Mouse (Mus musculus): ENCODE data around the gene Gm20388. TPM values are rescaled to one million over a fixed set of nuclear protein-coding genes. Genes with fewer than 3 reads are reported as not detected.

Gm20388 gene
- polyA plus RNA-seq, 1 experiment from 2014 or later, result not detected

- H3K27ac ChIP-seq (ENCODE audit: low read depth, low read length), result no peak overlapping the region
- no peak for ATAC-seq
- peaks cover 3% of the 10 kb centered on the region; the same call in 1 of the 2 replicates for H3K4me1 ChIP-seq (replicated peaks; ENCODE audit: control insufficient read depth, insufficient read depth, low read length)
These were observed 640.5 kb downstream of the Gm20388 start for GRCm38 (mm10) chr8:120550937-120551676.

GRCm38 (mm10) chr8:120551677-120551980 lies 641.0 kb downstream of the Gm20388 start:
- Histone ChIP-seq H3K4me3 (ENCODE audit: low read depth, low read length) (no peak overlapping the region), H3K9ac (ENCODE audit: low read depth, low read length) (no peak overlapping the region), H3K9me3 (ENCODE audit: control insufficient read depth) (no peaks in the 10 kb centered on the region), H3K27ac (ENCODE audit: low read depth, low read length) (no peak overlapping the region), H3K27me3 (replicated peaks; ENCODE audit: control insufficient read depth, insufficient read depth, low read length) (no peaks in the 10 kb centered on the region), H3K36me3 (ENCODE audit: control insufficient read depth, insufficient read depth) (peaks cover 7% of the 10 kb centered on the region), H3K4me1 (replicated peaks; ENCODE audit: control insufficient read depth, insufficient read depth, low read length) (peaks cover 3% of the 10 kb centered on the region; the same call in 1 of the 2 replicates), H3K4me2 (replicated peaks; ENCODE audit: low read depth) (no peak overlapping the region)
- WGBS, result 82% methylated on average over 3 of the region's 3 CpGs
- TF ChIP-seq CTCF (IDR thresholded peaks at IDR 0.05; ENCODE audit: low read depth), result no peak
- no peak for ATAC-seq

More at GRCm38 (mm10) chr8:120550937-120551676, 640.5 kb downstream of the Gm20388 start:
- Histone ChIP-seq H3K27me3 (replicated peaks; ENCODE audit: control insufficient read depth, insufficient read depth, low read length) (no peaks in the 10 kb centered on the region), H3K9me3 (ENCODE audit: control insufficient read depth) (no peaks in the 10 kb centered on the region), H3K36me3 (ENCODE audit: control insufficient read depth, insufficient read depth) (peaks cover 7% of the 10 kb centered on the region), H3K4me3 (ENCODE audit: low read depth, low read length) (no peak overlapping the region), H3K9ac (ENCODE audit: low read depth, low read length) (no peak overlapping the region), H3K4me2 (replicated peaks; ENCODE audit: low read depth) (no peak overlapping the region)
- no peak for TF ChIP-seq CTCF (IDR thresholded peaks at IDR 0.05; ENCODE audit: low read depth)
- 76% methylated on average over 11 of the region's 11 CpGs for WGBS

GRCm38 (mm10) chr8:120552509-120552908 lies 641.9 kb downstream of the Gm20388 start:
- no peak for TF ChIP-seq CTCF (IDR thresholded peaks at IDR 0.05; ENCODE audit: low read depth)
- H3K27me3 ChIP-seq (replicated peaks; ENCODE audit: control insufficient read depth, insufficient read depth, low read length), result no peaks in the 10 kb centered on the region
- ATAC-seq, result no peak
- 88% methylated on average over 11 of the region's 11 CpGs for WGBS
- no peak overlapping the region for H3K4me2 ChIP-seq (replicated peaks; ENCODE audit: low read depth)
- peaks cover 7% of the 10 kb centered on the region for H3K36me3 ChIP-seq (ENCODE audit: control insufficient read depth, insufficient read depth)
- no peak overlapping the region for H3K27ac ChIP-seq (ENCODE audit: low read depth, low read length)
- H3K9me3 ChIP-seq (ENCODE audit: control insufficient read depth), result no peaks in the 10 kb centered on the region
- H3K9ac ChIP-seq (ENCODE audit: low read depth, low read length), result no peak overlapping the region
- no peak overlapping the region for H3K4me3 ChIP-seq (ENCODE audit: low read depth, low read length)
- peaks cover 3% of the 10 kb centered on the region; the same call in 1 of the 2 replicates for H3K4me1 ChIP-seq (replicated peaks; ENCODE audit: control insufficient read depth, insufficient read depth, low read length)

GRCm38 (mm10) chr8:120553441-120554123 lies 642.9 kb downstream of the Gm20388 start:
- no peaks in the 10 kb centered on the region for H3K27me3 ChIP-seq (replicated peaks; ENCODE audit: control insufficient read depth, insufficient read depth, low read length)
- H3K9me3 ChIP-seq (ENCODE audit: control insufficient read depth), result no peaks in the 10 kb centered on the region
- peak; percentile 24; the same call in 1 of the 2 replicates for TF ChIP-seq CTCF (IDR thresholded peaks at IDR 0.05; ENCODE audit: low read depth)
- WGBS, result 90% methylated on average over 24 of the region's 24 CpGs
- no peak overlapping the region for H3K4me2 ChIP-seq (replicated peaks; ENCODE audit: low read depth)
- H3K4me3 ChIP-seq (ENCODE audit: low read depth, low read length), result no peak overlapping the region
- H3K4me1 ChIP-seq (replicated peaks; ENCODE audit: control insufficient read depth, insufficient read depth, low read length), result peaks cover 3% of the 10 kb centered on the region; the same call in 1 of the 2 replicates
- H3K27ac ChIP-seq (ENCODE audit: low read depth, low read length), result no peak overlapping the region
- ATAC-seq, result no peak
- H3K36me3 ChIP-seq (ENCODE audit: control insufficient read depth, insufficient read depth), result peaks cover 14% of the 10 kb centered on the region
- no peak overlapping the region for H3K9ac ChIP-seq (ENCODE audit: low read depth, low read length)

- no peaks in the 10 kb centered on the region for H3K9me3 ChIP-seq (ENCODE audit: control insufficient read depth)
- H3K27me3 ChIP-seq (replicated peaks; ENCODE audit: control insufficient read depth, insufficient read depth, low read length), result no peaks in the 10 kb centered on the region
- no peak overlapping the region for H3K4me2 ChIP-seq (replicated peaks; ENCODE audit: low read depth)
- no peak overlapping the region for H3K27ac ChIP-seq (ENCODE audit: low read depth, low read length)
- no peak for TF ChIP-seq CTCF (IDR thresholded peaks at IDR 0.05; ENCODE audit: low read depth)
- 89% methylated on average over 18 of the region's 18 CpGs for WGBS
- H3K4me3 ChIP-seq (ENCODE audit: low read depth, low read length), result no peak overlapping the region
- 0 out of 2 replicates have a peak, but pooled peaks cover 3% of the 10 kb centered on the region for H3K4me1 ChIP-seq (replicated peaks; ENCODE audit: control insufficient read depth, insufficient read depth, low read length)
- H3K9ac ChIP-seq (ENCODE audit: low read depth, low read length), result no peak overlapping the region
- peaks cover 21% of the 10 kb centered on the region for H3K36me3 ChIP-seq (ENCODE audit: control insufficient read depth, insufficient read depth)
- ATAC-seq, result no peak
These were observed 643.9 kb downstream of the Gm20388 start for GRCm38 (mm10) chr8:120554466-120555039.

GRCm38 (mm10) chr8:120556198-120556892 lies 645.7 kb downstream of the Gm20388 start:
- H3K36me3 ChIP-seq (ENCODE audit: control insufficient read depth, insufficient read depth), result peaks cover 29% of the 10 kb centered on the region
- no peak overlapping the region for H3K4me3 ChIP-seq (ENCODE audit: low read depth, low read length)
- H3K27me3 ChIP-seq (replicated peaks; ENCODE audit: control insufficient read depth, insufficient read depth, low read length), result no peaks in the 10 kb centered on the region
- H3K4me2 ChIP-seq (replicated peaks; ENCODE audit: low read depth), result no peak overlapping the region
- no peaks in the 10 kb centered on the region for H3K9me3 ChIP-seq (ENCODE audit: control insufficient read depth)
- no peak overlapping the region for H3K27ac ChIP-seq (ENCODE audit: low read depth, low read length)
- H3K4me1 ChIP-seq (replicated peaks; ENCODE audit: control insufficient read depth, insufficient read depth, low read length), result 0 out of 2 replicates have a peak, but pooled peaks cover 3% of the 10 kb centered on the region
- 0 out of 2 replicates have a peak overlapping the region, but pooled peaks have one; percentile 7 for H3K9ac ChIP-seq (ENCODE audit: low read depth, low read length)
- WGBS, result 60% methylated on average over 20 of the region's 20 CpGs
- no peak for ATAC-seq
- TF ChIP-seq CTCF (IDR thresholded peaks at IDR 0.05; ENCODE audit: low read depth), result no peak
